Mouse (Mus musculus): ENCODE results near the gene 4930404H24Rik.

Gene 4930404H24Rik

DNA sequence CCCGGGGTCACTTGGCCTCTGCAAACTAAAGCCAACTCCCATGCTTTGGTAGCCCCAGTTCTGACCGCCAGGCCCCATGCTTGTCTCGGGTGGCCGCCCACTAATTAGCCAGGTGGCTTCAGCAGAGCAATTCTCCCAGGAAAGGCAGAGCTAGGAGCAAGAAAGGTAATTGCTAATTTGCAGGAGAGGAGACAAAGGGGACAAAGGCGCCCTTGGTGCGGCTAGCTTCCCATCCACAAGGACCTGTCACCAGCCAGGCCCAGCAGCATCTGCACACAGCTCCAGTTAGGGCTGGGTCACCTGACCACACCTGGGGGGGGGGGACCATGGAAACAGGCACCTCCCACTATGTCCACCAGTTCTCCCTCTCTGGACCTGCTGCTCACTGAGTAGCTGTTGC lies 19.0 kb downstream of the 4930404H24Rik start:
- no peak for DNase-seq (ENCODE audit: low spot score)

DNA sequence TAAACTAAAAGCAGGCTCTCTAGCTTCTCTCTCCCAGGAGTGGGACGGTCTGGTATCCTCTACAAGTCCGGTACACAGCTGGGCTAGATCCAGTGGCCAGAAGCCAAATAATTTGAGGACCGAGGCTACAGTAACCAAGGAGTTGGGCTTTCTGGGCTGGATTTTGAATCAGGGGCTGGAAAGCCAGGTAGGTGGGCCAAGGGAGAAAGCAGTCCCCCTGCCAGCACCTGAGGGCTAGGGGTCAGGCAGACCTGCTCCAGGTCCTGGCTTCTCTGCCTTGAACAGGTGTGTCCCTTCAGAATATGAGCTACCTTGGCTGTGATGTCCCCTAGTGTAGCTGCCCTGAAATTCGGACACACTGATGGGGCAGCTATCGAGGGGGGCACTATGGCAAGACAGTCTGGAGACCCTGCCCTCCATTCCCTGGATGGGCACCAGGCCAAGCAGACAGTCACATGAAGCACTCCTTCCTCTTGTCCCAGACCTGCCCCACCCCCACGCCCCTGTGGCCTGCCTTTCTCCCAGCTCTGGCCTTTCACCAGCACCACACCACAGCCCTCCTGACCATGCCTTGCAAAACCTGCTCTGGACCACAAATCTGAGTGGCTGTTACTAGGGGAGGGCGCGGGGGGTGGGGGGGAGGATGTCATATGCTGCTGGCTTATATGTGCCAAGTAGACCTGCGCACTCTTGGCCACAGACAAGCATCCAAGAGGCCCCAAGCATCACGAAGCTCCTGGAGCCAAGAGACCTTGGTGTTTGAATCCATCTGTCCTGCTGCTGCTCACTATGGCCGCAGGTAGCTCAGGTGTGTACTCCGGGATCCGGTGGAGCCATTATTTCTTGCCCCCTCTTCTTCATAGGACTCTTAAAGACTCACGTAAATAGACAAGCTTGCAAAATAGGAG lies 20.1 kb downstream of the 4930404H24Rik start:
- DNase-seq (ENCODE audit: low spot score), result no peak

DNA sequence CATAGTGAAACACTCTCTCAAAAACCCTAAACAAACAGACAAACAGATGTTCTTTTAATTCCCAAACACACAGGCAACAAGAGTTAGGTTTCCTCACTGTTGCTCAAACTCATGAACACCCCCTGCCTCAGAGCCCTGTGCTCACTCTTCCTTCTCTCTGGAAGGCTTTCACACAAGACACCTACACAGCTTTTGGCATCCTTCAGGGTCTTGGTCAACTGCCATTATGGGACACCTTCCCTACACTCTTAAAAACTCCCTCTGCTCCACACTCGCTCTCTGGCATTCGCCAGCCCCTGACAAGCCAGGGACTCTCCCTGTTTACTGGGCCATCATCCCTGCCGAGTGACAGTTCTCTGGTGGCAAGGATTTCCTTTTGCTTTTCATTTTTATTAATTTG lies 21.4 kb downstream of the 4930404H24Rik start:
- no peak for DNase-seq (ENCODE audit: low spot score)

DNA sequence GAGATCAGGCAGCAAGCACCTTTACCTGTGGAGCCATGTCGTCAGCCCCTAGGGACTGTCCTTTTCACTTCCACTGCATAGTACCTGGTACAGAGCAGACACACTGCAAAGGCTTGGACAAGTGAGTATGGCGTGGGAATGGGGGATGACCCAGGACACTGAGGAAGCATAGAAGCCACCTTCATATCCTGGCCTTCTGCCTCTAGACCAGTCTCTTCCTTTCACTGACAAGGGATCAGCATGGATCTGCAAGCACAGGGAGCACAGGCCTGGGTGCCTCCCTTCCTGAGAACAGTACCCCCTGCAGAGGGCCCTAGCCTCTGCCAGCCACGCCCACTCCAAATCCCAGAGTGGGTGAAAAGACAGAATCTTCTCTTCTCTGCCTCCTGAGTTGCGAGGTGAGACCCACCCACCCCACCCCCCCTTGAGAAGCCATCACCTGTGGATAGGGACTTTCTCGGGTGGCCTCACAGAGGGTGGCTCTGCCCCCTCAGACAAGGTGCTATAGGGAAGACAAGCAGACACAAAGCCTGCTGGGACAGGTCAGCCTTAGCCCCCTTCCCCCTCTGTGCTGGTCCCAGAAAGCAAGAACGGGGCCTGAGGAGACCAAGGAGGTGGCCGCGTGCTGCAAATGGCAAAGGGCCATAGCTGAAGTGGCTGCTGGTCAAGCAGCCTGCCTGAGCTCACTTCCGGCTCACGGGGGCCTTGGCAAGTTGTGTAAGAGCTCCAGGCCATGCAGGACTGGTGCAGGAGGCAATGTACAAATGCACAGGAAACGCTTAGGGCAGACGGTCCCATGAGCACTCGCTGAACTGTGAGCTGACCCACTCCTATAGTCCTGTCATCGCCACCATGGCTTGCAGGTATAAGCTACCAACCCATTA lies 22.1 kb downstream of the 4930404H24Rik start:
- DNase-seq (ENCODE audit: low spot score), result no peak

DNA sequence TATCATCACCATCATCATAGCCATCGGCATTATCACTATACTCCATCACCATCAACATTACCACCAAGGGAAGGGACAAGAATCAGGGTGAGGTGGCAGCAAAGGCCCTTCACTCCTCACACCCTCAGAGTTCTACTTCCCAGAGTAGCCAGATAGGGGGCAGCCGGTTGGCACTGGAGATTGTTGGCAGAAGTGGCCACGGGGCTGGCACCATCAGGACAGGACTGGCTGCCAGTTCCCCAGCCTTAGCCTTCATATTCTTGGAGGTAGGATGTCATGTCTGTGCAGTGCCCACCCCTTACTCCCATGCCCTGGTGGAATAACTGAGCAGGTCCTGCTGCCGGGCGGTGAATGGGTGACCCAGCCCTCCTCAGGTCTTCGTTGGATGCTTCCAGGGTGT lies 23.0 kb downstream of the 4930404H24Rik start:
- no peak for DNase-seq (ENCODE audit: low spot score)

DNA sequence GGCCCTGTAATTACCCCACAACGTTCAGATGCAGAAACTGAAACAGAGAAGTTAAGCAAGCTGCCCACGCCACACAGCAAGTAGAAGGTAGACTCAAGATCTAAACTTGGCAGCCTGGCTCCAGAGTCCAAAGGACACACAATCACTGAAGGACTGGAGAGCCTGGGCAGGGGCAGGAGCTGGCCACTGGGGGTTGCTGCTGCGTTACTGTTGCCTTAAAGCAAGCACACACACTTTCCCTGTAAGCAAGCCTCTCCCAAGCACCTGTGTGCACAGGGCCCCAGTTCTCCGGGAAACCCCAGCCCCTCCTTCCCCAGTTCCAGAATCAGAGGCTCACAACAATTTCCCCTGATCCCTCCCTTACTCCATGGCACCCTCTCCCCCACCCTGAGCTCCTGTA lies 24.4 kb downstream of the 4930404H24Rik start:
- DNase-seq (ENCODE audit: low spot score), result no peak

DNA sequence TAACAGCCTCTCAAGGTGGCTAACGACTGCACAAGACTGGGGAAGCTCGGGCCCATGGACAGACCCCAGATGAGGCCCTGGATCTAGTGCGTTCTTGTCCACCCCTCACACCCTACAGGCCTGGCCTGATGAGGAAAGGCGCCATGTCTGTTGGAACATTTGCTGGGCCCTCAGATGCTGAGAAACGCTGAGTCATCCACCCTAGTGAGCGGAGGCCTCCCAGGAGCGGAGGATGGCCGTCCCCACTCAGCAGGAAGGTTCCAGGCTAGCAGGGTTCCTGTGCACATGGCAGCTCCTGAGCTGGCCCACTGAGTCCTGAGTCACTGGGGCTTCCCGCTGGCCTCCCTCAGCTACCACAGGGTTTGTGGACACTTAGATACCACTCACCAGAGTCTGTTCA lies 27.5 kb downstream of the 4930404H24Rik start:
- DNase-seq (ENCODE audit: low spot score), result no peak

DNA sequence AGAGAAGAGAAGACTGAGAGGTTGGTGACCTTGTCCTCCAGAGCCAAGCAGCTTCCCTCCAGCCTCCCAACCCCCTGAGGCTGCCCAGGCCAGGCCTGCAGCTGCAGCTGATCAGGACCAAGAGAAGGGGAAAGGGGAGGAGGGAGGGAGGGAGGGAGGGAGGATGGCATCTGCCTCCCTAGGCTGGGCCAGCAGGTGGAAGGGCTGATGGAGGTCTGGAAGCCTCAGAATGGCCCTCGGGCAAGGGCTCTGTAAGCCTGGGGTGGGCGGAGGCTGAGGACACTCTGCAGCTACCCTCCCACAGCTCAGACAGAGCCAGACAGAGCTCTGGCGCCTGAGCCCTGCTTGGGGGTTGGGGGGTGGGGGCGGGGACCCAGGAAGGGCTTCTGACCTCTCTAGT lies 29.7 kb downstream of the 4930404H24Rik start:
- no peak for DNase-seq (ENCODE audit: low spot score)

DNA sequence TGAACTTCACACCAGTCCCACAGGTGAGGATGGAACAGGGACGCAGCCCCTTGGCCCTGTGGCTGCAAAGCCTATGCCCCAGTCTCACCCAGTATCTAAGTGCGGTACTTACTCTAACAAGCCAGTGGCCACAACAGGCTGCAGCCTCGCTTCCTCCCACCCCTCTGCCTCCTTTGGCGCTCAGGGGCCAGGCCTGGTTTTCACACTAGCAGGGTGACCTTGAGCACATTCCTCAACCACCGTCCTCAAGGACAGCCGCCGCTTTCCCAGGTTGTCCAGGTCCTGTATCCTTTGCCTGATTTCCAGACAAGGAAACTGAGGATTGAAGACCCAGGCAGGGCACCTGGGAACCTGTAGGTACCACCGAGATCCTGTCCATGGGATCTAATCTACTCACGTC lies 30.6 kb downstream of the 4930404H24Rik start:
- no peak for DNase-seq (ENCODE audit: low spot score)

DNA sequence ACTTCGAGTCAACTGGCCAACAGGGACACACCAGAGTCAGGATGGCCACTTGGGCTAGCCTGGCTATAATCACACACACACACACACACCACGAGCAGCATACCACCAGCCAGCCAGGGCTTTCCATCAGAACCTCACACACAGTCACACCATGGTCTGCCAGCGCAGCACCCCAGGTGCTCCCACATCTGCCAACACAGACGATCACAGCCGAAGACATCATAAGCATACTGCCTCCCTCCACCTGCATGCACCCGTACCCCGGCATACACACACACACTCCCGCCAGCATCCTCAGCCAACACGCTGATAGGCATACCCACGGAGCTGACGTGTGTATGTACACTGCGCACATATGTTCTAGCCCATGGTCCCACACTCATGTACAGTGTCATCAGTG lies 31.1 kb downstream of the 4930404H24Rik start:
- DNase-seq (ENCODE audit: low spot score), result no peak

DNA sequence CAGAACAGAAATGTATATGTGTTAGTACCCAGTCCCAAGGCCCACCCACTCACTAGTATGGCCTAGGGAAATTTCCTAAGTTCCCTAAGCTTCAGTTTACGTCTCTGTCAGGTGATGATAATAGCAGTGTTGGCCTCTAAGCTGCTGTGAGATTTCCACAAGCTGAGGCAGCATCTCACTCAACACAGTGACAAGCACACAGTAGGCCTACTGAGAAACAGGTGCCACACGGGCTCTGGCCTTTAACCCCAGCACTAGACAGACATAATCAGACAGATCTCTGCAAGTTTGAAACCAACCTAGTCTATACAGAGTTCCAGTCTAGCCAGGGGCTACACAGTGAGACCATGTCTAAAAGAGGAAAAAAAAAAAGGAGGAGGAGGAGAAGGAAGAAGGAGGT lies 32.1 kb downstream of the 4930404H24Rik start:
- no peak for DNase-seq (ENCODE audit: low spot score)

DNA sequence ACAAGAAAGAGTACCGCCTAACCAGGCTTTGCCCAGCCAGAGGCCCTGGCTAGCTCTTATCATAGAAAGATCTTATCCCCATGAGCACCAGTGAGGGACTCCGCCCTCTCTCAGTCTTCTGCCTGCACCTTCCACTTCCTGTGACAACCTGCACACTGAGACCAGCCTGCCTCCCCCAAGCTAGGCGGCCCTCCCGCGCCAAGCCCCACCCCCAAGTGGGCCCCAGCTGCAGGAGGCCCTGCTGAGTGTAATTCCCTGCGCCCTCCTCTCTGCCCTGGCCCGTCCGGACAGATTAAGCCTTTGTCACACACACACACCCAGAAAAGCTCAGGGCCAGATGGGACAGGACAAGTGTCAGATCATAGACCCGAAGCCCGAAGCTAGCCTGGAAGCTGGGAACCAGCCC lies 33.3 kb downstream of the 4930404H24Rik start:
- DNase-seq (ENCODE audit: low spot score), result no peak

DNA sequence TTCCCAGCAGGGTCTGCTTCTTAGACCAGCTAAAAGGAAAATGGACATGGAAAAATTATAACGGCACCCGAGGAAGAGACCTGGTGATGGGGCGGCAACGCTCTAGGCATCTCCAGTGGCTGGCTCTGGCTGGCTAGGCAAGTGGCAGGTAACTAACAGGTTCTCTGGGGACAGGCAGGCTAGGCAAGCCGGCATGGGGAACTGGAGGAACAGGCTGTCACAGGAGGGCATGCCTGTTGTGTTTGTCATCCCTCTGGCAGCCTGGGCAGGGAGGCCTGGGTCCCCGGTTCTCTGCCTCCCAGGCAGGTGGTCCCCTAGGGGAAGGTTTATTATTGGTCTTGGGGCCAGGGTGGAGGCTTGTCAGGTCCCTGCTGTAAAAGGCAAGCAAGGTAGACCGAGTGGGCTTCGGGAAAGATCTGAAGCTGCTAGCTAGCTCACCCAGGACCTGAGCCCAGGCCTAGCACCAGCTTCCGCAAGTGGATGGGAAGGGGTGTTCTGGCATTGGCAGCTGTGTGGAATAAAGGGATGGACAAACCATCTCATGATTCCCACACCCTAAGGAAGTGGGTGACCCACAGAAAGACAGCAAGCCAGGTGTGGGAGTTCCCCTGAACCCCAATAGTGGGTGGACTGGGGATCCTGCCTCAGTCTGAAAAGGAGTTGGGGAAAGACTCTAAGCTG lies 34.4 kb downstream of the 4930404H24Rik start:
- no peak for DNase-seq (ENCODE audit: low spot score)

DNA sequence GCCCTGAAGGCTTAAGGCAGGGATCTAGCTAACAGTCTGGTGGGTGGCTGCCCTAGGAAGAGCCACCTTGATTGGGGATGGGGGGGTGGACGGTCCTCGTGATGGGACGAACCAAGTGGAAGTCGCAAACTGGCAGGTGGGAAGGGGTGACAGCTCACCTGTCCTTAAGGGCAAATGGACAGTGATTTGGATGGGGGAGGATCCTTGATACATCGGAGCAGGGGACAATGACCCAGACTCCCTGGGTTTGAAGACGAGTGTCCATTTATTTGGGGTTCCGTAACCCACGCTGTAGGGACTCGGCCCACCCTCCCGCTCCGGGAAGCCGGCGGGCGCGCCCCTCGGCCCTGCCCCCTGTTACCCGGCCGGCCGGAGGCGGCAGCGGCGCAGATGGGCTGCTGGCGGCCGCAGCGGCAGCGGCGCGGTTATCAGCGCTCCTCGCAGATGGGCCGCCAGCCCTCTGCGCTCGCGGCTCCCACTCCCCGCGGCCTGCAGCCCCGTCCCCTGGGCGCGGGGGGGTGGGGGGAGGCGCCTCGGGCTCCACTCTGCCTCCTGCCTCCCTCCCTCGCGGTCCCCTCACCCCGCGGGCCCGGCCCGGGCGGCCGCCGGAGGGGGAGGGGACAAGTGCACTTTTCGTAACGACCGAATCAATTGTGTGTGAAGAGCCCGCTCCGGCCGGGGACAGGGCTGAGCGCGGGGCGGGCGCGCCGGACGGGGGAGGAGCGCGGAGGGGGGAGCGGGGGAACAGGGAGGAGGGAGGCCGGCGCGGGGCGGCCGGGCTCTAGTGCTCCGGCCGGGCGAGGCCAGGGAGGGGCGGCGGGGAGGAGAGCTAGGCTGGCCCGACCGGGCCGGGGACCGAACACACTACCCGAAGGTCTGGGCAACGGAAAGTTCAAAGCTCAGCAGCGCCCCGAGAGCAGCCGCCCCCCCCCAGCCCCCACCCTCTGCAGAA lies 35.3 kb downstream of the 4930404H24Rik start:
- DNase-seq (ENCODE audit: low spot score), result peak; percentile 36

DNA sequence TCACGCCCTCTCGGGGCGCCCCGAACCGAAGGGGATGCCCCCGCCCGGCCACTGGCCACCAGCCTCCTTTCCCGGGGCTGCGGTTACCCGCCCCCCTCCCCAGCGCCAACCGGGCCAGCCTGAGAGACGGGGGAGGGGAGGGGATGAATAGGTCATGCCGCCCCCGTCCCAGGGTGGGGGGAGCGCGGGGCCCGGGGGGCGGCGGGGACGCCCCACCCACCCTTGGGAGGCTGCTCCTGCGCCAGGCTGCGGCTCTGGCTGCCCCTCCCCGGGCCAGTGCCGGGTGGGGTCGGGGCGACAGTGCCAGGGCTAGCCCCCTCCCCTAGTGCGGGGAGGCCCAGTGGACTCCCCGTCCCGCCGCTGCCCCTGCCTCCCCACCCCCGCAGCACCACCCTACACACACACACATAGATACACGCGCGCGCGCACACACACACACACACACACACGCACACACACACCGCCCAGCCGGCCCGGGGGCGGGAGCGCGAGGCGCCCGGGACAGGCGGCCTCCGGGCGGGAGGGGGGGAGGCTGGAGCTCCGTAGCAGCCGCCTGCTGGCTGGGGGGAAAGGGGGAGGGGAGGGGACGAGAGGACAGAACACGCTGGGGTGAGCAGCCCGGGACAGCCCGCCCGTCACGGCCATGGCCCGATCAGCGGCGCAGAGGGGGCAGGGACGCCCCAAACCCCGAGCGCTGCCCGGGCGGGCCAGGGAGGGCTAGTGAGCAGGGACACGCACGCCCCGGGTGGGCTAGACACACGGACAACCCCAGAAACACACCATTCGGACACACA lies 36.2 kb downstream of the 4930404H24Rik start:
- peak; percentile 66 for DNase-seq (ENCODE audit: low spot score)

DNA sequence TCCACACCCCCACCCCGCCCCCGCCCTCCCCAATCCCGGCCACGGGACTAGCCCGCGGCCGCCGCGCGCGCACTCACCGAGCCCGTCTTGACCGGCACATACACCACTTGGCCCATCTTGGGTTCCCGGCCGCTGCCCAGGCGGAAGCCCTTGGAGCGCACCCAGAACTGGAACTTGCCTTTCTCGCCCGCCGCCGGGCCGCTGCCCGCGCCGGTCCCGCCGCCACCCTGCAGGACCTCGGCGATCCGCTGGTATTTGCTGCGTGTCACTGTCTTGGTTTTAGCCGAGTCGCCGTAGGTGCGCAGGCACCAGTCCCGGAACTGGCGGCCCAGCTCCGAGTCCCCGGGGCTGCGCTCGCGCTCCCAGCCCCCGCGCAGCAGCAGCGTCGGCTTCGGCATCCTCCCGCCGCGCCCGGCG lies 36.8 kb downstream of the 4930404H24Rik start:
- peak; percentile 43 for DNase-seq (ENCODE audit: low spot score)

DNA sequence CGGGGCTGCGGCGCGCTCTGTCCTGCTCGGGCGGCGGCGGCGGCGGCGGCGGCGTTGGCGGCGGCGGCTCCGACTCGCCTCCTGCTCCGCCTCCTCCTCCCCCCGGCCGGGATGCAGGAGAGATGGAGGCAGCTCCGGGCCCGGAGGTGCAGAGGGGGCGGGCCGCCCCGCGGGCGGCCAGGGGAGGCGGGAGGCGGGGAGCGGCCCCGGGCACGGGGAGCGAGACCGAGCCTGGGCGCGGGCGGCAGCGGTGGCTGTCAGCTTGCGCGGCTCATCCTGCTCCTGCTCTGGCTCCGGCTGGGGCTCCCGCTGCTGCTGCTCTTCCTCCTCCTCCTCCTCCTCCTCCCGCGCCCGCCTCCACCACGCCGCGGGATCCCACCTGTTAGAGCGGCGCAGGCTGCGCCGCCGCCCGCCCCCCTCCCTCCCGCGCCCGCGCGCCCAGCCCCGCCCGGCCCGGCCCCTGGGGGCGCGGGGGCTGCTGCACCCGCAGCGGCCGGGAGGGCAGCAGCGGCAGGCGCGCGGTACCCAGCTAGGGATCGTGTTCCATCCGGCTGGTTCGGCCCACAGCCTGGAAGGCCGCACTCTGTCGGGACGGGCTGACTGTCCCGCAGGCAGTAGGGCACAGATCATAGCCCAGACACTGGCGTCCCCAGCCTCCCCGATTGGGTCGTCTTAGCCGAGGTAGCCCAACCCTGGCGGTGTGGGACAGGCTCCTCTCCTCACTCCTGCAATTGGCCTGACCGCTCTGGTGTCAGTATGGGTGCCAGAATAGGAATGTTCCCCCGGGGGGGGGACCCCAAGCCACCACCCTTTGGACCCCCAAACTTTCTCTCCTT lies 37.6 kb downstream of the 4930404H24Rik start, which contains the start of gene Nol4l:
TSS of gene Nol4l (minus strand) at position 41 of the 836 bp plus-strand sequence.
- no peak for DNase-seq (ENCODE audit: low spot score)

DNA sequence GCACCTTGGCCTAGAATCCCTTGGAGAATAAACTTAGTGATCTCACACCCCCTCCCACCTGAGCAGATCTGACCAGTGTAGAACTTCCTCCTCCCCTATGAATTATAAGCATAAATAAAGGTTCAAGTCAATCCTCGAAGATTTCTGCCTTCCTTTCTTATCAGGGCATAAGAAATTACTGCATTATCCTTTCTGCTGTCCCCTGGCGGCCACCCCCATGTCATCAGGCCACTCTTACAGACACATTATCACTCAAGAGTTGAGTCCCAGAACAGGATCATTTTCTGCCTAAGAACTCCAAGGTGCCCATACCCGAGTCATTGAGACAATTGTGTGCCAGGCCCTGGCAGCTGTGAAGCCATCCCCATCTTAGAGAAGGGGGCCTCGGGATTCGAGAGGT lies 38.4 kb downstream of the 4930404H24Rik start:
- no peak for DNase-seq (ENCODE audit: low spot score)

DNA sequence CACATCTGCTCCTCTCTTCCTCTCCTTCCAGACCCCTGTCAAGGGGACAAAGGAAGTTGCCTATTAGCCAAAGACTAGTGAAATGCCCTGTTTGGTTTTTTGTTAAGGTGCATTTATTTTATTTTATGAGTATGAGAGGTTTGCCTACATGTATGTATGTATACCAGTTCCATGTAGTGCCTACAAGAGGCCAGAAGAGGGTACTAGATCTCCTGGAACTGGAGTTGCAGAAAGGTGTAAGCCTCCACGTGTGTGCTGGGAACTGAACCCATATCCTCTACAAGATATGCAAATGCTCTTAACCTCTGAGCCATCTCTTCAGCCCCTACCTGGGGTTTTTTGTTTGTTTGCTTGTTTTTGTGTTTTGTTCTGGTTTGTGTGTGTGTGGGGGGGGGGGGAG lies 41.4 kb downstream of the 4930404H24Rik start:
- DNase-seq (ENCODE audit: low spot score), result no peak

Data from layer of hippocampus, adult 11-12 months (tissue).